Mouse (Mus musculus): ENCODE measurements at regions not wholly inside any gene's neighbourhood (a gene's known extent, or its start where the extent isn't known, plus 50 kb on each side); places are given as distances from the start of the nearest gene placed in this dataset.

DNA sequence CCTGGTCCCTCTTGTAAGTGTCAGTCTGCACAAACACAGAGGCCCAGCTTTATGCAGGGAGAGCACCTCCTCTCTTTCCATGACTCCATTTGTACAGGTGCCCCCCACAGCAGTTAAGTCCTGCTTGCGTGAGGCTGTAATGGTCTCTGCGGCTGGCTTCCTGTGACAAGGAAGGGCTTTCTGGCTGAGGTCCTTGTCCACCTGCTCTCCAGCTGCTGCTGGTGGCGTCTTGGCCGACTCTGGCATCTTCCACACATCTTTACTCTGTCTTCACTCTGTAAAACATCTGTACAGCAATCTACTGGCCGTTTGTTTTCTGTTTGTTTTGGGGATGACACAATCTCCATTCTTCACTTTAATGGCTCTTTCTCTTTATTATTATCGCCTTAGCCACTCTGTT is 60.8 kb downstream of the Rpusd4 start:
- H3K4me1 ChIP-seq (replicated peaks; ENCODE audit: low read depth, low read length), result peaks cover 24% of the 10 kb centered on the region
- no peaks in the 10 kb centered on the region for H3K36me3 ChIP-seq (ENCODE audit: insufficient read depth, low read length)
- H3K27me3 ChIP-seq (ENCODE audit: insufficient read depth, low read length), result peaks cover 33% of the 10 kb centered on the region
- H3K9me3 ChIP-seq (ENCODE audit: low read length), result no peaks in the 10 kb centered on the region
- TF ChIP-seq POU5F1 (IDR thresholded peaks at IDR 0.05; ENCODE audit: borderline replicate concordance, low read length), result no peak
- no peak for TF ChIP-seq CTCF (conservative IDR thresholded peaks at IDR 0.05; ENCODE audit: low read length)
- TF ChIP-seq NANOG (IDR thresholded peaks at IDR 0.05; ENCODE audit: borderline replicate concordance, low read length), result no peak
- no peak overlapping the region for H3K4me3 ChIP-seq (replicated peaks; ENCODE audit: low read length)

GRCm38 (mm10) chr9:35330386-35330785 is 62.7 kb downstream of the Rpusd4 start:
- TF ChIP-seq POU5F1 (IDR thresholded peaks at IDR 0.05; ENCODE audit: borderline replicate concordance, low read length), result no peak
- no peak for TF ChIP-seq CTCF (conservative IDR thresholded peaks at IDR 0.05; ENCODE audit: low read length)
- no peak for TF ChIP-seq NANOG (IDR thresholded peaks at IDR 0.05; ENCODE audit: borderline replicate concordance, low read length)
- no peaks in the 10 kb centered on the region for H3K9me3 ChIP-seq (ENCODE audit: low read length)
- H3K4me1 ChIP-seq (replicated peaks; ENCODE audit: low read depth, low read length), result peaks cover 24% of the 10 kb centered on the region
- peaks cover 38% of the 10 kb centered on the region for H3K27me3 ChIP-seq (ENCODE audit: insufficient read depth, low read length)
- H3K36me3 ChIP-seq (ENCODE audit: insufficient read depth, low read length), result no peaks in the 10 kb centered on the region
- no peak overlapping the region for H3K4me3 ChIP-seq (replicated peaks; ENCODE audit: low read length)

DNA sequence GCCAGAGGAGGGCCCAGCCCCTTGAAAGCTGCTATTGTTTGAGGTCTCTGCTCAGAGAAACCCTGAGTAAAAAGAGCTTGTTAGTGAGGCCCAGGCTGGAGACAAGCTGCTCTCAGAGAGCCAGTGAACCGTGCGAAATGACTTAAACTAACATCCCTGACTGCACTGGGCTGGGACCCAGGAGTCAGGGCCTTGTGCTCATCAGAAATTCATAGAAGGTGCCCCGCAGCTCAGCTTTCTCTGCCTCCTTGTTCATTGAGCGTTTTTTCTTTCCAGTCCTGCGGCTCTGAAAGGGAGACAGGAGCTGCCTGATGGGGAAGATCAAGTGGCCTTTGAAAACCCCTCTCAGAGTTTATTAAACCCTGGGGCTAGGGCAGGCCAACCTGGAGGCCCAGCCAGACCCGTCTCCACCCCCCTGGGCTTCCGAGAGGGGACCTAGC is 63.6 kb downstream of the Rpusd4 start:
- Histone ChIP-seq H3K36me3 (ENCODE audit: insufficient read depth, low read length) (no peaks in the 10 kb centered on the region), H3K9me3 (ENCODE audit: low read length) (no peaks in the 10 kb centered on the region), H3K4me3 (replicated peaks; ENCODE audit: low read length) (no peak overlapping the region), H3K27me3 (ENCODE audit: insufficient read depth, low read length) (peaks cover 38% of the 10 kb centered on the region), H3K4me1 (replicated peaks; ENCODE audit: low read depth, low read length) (peaks cover 24% of the 10 kb centered on the region)
- TF ChIP-seq CTCF (conservative IDR thresholded peaks at IDR 0.05; ENCODE audit: low read length) (no peak), NANOG (IDR thresholded peaks at IDR 0.05; ENCODE audit: borderline replicate concordance, low read length) (peak; percentile 65; the same call in 1 of the 2 replicates), POU5F1 (IDR thresholded peaks at IDR 0.05; ENCODE audit: borderline replicate concordance, low read length) (no peak)

DNA sequence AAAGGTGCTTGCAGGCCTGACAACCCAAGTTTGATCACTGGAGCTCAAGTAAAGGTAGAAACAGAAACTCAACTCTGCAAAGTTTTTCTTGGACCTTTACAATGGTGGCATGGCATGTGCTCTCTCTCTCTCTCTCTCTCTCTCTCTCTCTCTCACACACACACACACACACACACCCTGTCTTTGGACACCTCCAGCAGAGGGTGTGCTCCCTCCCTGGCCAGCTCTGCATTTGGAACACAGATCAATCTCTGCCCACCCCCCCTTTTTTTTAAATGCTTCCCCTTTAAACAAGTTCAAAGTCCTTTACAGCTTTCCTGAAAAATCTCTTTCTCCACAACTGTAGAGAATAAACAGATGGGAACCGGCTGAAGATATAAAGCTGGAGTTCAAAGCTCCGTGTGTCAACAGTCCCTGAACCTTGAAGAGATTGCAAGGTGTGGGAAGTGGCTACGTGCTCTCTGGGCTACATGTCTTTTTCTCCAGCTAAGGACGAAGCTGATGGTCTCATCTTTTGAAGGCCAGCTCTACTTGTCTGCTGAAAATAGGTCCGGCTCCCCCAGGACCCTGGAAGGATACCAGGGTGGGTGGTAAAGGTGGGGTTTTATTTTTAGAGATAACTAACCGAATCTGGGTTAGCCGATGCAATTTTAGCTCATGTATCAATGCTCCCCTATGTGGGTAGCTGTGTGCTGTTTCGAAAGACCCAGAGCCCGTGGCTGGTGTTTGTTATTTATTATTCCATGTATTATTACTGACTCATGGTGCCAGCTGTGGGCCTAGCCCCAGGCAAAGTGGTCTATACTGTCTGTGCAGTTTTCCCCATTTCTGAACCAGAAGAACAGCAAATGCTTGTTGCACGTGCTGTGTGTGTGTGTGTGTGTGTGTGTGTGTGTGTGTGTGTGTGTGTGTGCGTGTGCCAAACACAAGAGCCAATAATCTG is 65.3 kb downstream of the Rpusd4 start:
- H3K27me3 ChIP-seq (ENCODE audit: insufficient read depth, low read length), result peaks cover 34% of the 10 kb centered on the region
- TF ChIP-seq NANOG (IDR thresholded peaks at IDR 0.05; ENCODE audit: borderline replicate concordance, low read length), result no peak
- TF ChIP-seq CTCF (conservative IDR thresholded peaks at IDR 0.05; ENCODE audit: low read length), result no peak
- TF ChIP-seq POU5F1 (IDR thresholded peaks at IDR 0.05; ENCODE audit: borderline replicate concordance, low read length), result no peak
- H3K4me1 ChIP-seq (replicated peaks; ENCODE audit: low read depth, low read length), result peaks cover 16% of the 10 kb centered on the region
- no peak overlapping the region for H3K4me3 ChIP-seq (replicated peaks; ENCODE audit: low read length)
- no peaks in the 10 kb centered on the region for H3K9me3 ChIP-seq (ENCODE audit: low read length)
- no peaks in the 10 kb centered on the region for H3K36me3 ChIP-seq (ENCODE audit: insufficient read depth, low read length)

GRCm38 (mm10) chr9:35333631-35334005 is 66.0 kb downstream of the Rpusd4 start:
- TF ChIP-seq POU5F1 (IDR thresholded peaks at IDR 0.05; ENCODE audit: borderline replicate concordance, low read length) (no peak), NANOG (IDR thresholded peaks at IDR 0.05; ENCODE audit: borderline replicate concordance, low read length) (no peak), CTCF (conservative IDR thresholded peaks at IDR 0.05; ENCODE audit: low read length) (no peak)
- Histone ChIP-seq H3K4me3 (replicated peaks; ENCODE audit: low read length) (no peak overlapping the region), H3K4me1 (replicated peaks; ENCODE audit: low read depth, low read length) (peaks cover 16% of the 10 kb centered on the region), H3K36me3 (ENCODE audit: insufficient read depth, low read length) (no peaks in the 10 kb centered on the region), H3K27me3 (ENCODE audit: insufficient read depth, low read length) (peaks cover 37% of the 10 kb centered on the region), H3K9me3 (ENCODE audit: low read length) (no peaks in the 10 kb centered on the region)

- H3K36me3 ChIP-seq (ENCODE audit: insufficient read depth, low read length), result no peaks in the 10 kb centered on the region
- TF ChIP-seq NANOG (IDR thresholded peaks at IDR 0.05; ENCODE audit: borderline replicate concordance, low read length), result no peak
- no peak for TF ChIP-seq POU5F1 (IDR thresholded peaks at IDR 0.05; ENCODE audit: borderline replicate concordance, low read length)
- TF ChIP-seq CTCF (conservative IDR thresholded peaks at IDR 0.05; ENCODE audit: low read length), result no peak
- H3K4me1 ChIP-seq (replicated peaks; ENCODE audit: low read depth, low read length), result peaks cover 16% of the 10 kb centered on the region
- no peak overlapping the region for H3K4me3 ChIP-seq (replicated peaks; ENCODE audit: low read length)
- no peaks in the 10 kb centered on the region for H3K9me3 ChIP-seq (ENCODE audit: low read length)
- peaks cover 33% of the 10 kb centered on the region for H3K27me3 ChIP-seq (ENCODE audit: insufficient read depth, low read length)
These were observed 66.9 kb downstream of the Rpusd4 start for GRCm38 (mm10) chr9:35334536-35334935.

GRCm38 (mm10) chr9:35335181-35335580 is 67.5 kb downstream of the Rpusd4 start:
- Histone ChIP-seq H3K27me3 (ENCODE audit: insufficient read depth, low read length) (peaks cover 33% of the 10 kb centered on the region), H3K36me3 (ENCODE audit: insufficient read depth, low read length) (no peaks in the 10 kb centered on the region), H3K4me3 (replicated peaks; ENCODE audit: low read length) (no peak overlapping the region), H3K4me1 (replicated peaks; ENCODE audit: low read depth, low read length) (peaks cover 16% of the 10 kb centered on the region), H3K9me3 (ENCODE audit: low read length) (no peaks in the 10 kb centered on the region)
- TF ChIP-seq NANOG (IDR thresholded peaks at IDR 0.05; ENCODE audit: borderline replicate concordance, low read length) (no peak), CTCF (conservative IDR thresholded peaks at IDR 0.05; ENCODE audit: low read length) (no peak), POU5F1 (IDR thresholded peaks at IDR 0.05; ENCODE audit: borderline replicate concordance, low read length) (no peak)

DNA sequence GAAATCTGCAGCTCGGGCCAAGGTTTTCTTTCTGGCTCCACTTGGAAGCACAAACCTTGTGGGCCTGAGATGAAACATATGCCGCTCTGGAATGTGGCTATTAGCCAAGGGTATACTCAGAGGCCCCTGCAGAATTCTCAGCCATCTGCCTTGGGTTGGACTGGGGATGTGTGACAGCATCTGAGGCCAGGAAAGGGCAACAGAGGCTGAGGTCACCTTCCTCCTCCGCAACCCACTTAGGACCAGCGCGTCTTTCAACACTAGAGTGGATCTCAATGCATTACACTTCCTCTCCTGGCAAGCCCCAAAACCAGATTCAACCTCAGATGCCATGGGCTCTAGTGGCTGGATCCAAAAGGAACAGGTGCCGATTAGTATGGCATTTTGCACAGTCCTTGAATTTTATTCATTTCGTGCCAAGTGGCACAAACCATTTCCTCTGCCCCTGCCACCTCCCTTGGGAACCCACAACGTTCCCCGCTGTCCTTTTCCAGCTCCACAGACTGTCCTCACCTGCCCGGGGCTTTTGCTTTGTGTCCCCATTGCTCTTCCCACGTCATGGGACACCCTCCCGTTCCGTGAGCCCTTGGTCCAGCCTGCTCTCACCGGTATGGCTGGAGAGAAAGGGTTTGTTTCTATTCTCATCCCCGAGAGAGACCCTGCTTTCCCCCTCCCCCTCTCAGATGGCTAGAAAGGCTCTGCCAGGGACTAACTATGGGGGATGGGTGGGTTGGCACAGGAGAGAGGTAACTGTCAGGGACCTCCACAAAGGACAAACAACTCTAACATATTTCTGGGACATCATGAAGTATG is 68.4 kb downstream of the Rpusd4 start:
- TF ChIP-seq CTCF (conservative IDR thresholded peaks at IDR 0.05; ENCODE audit: low read length), result no peak
- TF ChIP-seq POU5F1 (IDR thresholded peaks at IDR 0.05; ENCODE audit: borderline replicate concordance, low read length), result no peak
- no peak for TF ChIP-seq NANOG (IDR thresholded peaks at IDR 0.05; ENCODE audit: borderline replicate concordance, low read length)
- peaks cover 27% of the 10 kb centered on the region for H3K27me3 ChIP-seq (ENCODE audit: insufficient read depth, low read length)

More for the DNA sequence above, 68.4 kb downstream of the Rpusd4 start:
- peaks cover 7% of the 10 kb centered on the region for H3K4me1 ChIP-seq (replicated peaks; ENCODE audit: low read depth, low read length)
- no peaks in the 10 kb centered on the region for H3K9me3 ChIP-seq (ENCODE audit: low read length)
- H3K36me3 ChIP-seq (ENCODE audit: insufficient read depth, low read length), result no peaks in the 10 kb centered on the region
- no peak overlapping the region for H3K4me3 ChIP-seq (replicated peaks; ENCODE audit: low read length)

Data from E14TG2a.4 (cell line).